8 mouse cellular contexts compared by ENCODE assay signal in the genomic region with DNA sequence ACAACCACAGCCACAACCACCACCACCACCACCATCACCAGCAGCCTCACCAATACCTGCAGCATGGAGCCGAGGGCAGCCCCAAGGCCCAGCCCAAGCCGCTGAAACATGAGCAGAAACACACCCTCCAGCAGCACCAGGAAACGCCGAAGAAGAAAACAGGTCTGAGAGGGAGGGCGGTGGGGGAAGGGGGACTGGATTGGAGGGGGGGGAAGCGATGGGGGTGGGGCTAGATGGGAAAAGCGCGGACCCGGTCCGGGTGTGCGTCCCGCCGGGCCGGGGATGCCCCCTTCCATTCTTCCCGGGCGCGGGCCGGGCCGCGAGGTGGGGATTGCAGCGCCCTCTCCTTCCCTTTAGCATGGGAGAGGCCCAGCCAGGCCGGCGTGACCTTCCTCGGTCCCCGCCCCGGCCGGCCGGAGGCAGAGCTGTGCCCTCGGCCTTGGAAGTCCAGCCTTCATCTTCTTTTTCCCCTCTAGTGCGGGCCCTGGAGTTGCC. TPM values are rescaled to one million over a fixed set of nuclear protein-coding genes. Genes with fewer than 3 reads are reported as not detected.
A peak's percentile ranks its signal among the peaks of the same experiment; 100 is the strongest.
DNase-seq lines count a peak whose midpoint lies in the region; ATAC-seq and TF ChIP-seq lines count a peak whose summit lies in the region.

No protein-coding gene starts in this region.

- ATAC-seq in forebrain, postnatal 0 days, result peak; percentile 30
- peak; percentile 63 for ATAC-seq in hindbrain, embryonic 15.5 days (ENCODE audit: low FRiP score, low read depth)
- peak; percentile 70 for ATAC-seq in midbrain, embryonic 15.5 days (replicated peaks)
- ATAC-seq in stomach, embryonic 14.5 days (ENCODE audit: insufficient number of reproducible peaks, insufficient read depth, low FRiP score, low read depth), result peak; percentile 19; the same call in 1 of the 2 replicates

- peak overlapping the region; percentile 88 for H3K9ac ChIP-seq in forebrain, postnatal 0 days
- H3K9ac ChIP-seq in hindbrain, embryonic 15.5 days, result peak overlapping the region; percentile 97
- peak overlapping the region; percentile 79 for H3K9ac ChIP-seq in midbrain, embryonic 15.5 days
- peak overlapping the region; percentile 93 for H3K9ac ChIP-seq in stomach, embryonic 14.5 days (replicated peaks; ENCODE audit: low read depth, low read length)

- 0 out of 2 replicates have a peak, but pooled peaks have one; percentile 3 for TF ChIP-seq CTCF in forebrain, postnatal 0 days (IDR thresholded peaks at IDR 0.05; ENCODE audit: low read depth)

- peak overlapping the region; percentile 97 for H3K27ac ChIP-seq in forebrain, postnatal 0 days (ENCODE audit: low read depth, low read length)
- peak overlapping the region; percentile 98 for H3K27ac ChIP-seq in hindbrain, embryonic 15.5 days (replicated peaks)
- peak overlapping the region; percentile 94 for H3K27ac ChIP-seq in midbrain, embryonic 15.5 days
- H3K27ac ChIP-seq in stomach, embryonic 14.5 days (ENCODE audit: low read length), result peak overlapping the region; percentile 96

- 3% methylated on average over 23 of the region's 30 CpGs for WGBS in forebrain, postnatal 0 days
- WGBS in hindbrain, embryonic 15.5 days, result 0% methylated on average over 25 of the region's 30 CpGs
- under 1% methylated on average over 30 of the region's 30 CpGs for WGBS in midbrain, embryonic 15.5 days
- WGBS in stomach, embryonic 14.5 days, result 0% methylated on average over 21 of the region's 30 CpGs

- no peaks in the 10 kb centered on the region for H3K27me3 ChIP-seq in forebrain, postnatal 0 days (ENCODE audit: insufficient read depth, low read length)
- no peaks in the 10 kb centered on the region for H3K27me3 ChIP-seq in hindbrain, embryonic 15.5 days
- H3K27me3 ChIP-seq in midbrain, embryonic 15.5 days (replicated peaks), result no peaks in the 10 kb centered on the region
- no peaks in the 10 kb centered on the region for H3K27me3 ChIP-seq in stomach, embryonic 14.5 days (ENCODE audit: control insufficient read depth, insufficient read depth, low read length)

- H3K36me3 ChIP-seq in forebrain, postnatal 0 days (ENCODE audit: insufficient read depth), result peaks cover 3% of the 10 kb centered on the region; the same call in 1 of the 2 replicates
- H3K36me3 ChIP-seq in hindbrain, embryonic 15.5 days, result no peaks in the 10 kb centered on the region
- H3K36me3 ChIP-seq in midbrain, embryonic 15.5 days (replicated peaks), result no peaks in the 10 kb centered on the region; the same call in 1 of the 2 replicates
- peaks cover under 1% of the 10 kb centered on the region; the same call in 1 of the 2 replicates for H3K36me3 ChIP-seq in stomach, embryonic 14.5 days (ENCODE audit: control insufficient read depth, insufficient read depth, low read length)

- peak overlapping the region; percentile 91 for H3K4me3 ChIP-seq in forebrain, postnatal 0 days (ENCODE audit: low read depth, low read length)
- H3K4me3 ChIP-seq in hindbrain, embryonic 15.5 days, result peak overlapping the region; percentile 100
- peak overlapping the region; percentile 66 for H3K4me3 ChIP-seq in midbrain, embryonic 15.5 days
- peak overlapping the region; percentile 82 for H3K4me3 ChIP-seq in stomach, embryonic 14.5 days (ENCODE audit: low read depth, low read length)

- no peaks in the 10 kb centered on the region for H3K9me3 ChIP-seq in forebrain, postnatal 0 days (ENCODE audit: low read length)
- no peaks in the 10 kb centered on the region for H3K9me3 ChIP-seq in hindbrain, embryonic 15.5 days
- no peaks in the 10 kb centered on the region for H3K9me3 ChIP-seq in midbrain, embryonic 15.5 days
- no peaks in the 10 kb centered on the region for H3K9me3 ChIP-seq in stomach, embryonic 14.5 days (ENCODE audit: control insufficient read depth, low read depth, low read length)

- H3K4me1 ChIP-seq in forebrain, postnatal 0 days (ENCODE audit: insufficient read depth), result 0 out of 2 replicates have a peak, but pooled peaks cover 6% of the 10 kb centered on the region
- H3K4me1 ChIP-seq in hindbrain, embryonic 15.5 days (replicated peaks), result peaks cover 23% of the 10 kb centered on the region
- H3K4me1 ChIP-seq in midbrain, embryonic 15.5 days, result peaks cover 17% of the 10 kb centered on the region
- peaks cover 6% of the 10 kb centered on the region; the same call in 1 of the 2 replicates for H3K4me1 ChIP-seq in stomach, embryonic 14.5 days (ENCODE audit: control insufficient read depth, insufficient read depth, low read length)

- DNase-seq in kidney, adult 11 months, result peak; percentile 32
- DNase-seq in kidney, postnatal 14 days, result no peak
- DNase-seq in cerebellum, adult 11-12 months, result peak; percentile 49
- DNase-seq in forebrain, postnatal 0 days, result no peak
- peak; percentile 67 for DNase-seq in liver

- H3K4me2 ChIP-seq in forebrain, postnatal 0 days (ENCODE audit: low read depth), result peak overlapping the region; percentile 60
- H3K4me2 ChIP-seq in hindbrain, embryonic 15.5 days, result peak overlapping the region; percentile 69
- H3K4me2 ChIP-seq in midbrain, embryonic 15.5 days, result peak overlapping the region; percentile 62
- peak overlapping the region; percentile 70 for H3K4me2 ChIP-seq in stomach, embryonic 14.5 days (replicated peaks; ENCODE audit: low read depth, low read length)

RNA-seq across cellular contexts. Expression of a gene that starts 0.4 kb away (rescaled TPM):
- total RNA-seq in forebrain, postnatal 0 days (2014; rRNA removed), result 42.9 and 52.0 TPM in 2 replicates
- polyA plus RNA-seq in forebrain, postnatal 0 days (2015; fragmentation: Nextera tagmentation; extraction: Ambion mirVana), result 1.7 and 3.0 TPM in 2 replicates
- polyA plus RNA-seq in hindbrain, embryonic 15.5 days (2015; fragmentation: Nextera tagmentation; extraction: Ambion mirVana), result 3.2 and 4.8 TPM in 2 replicates
- 3.6 and 4.7 TPM in 2 replicates for polyA plus RNA-seq in midbrain, embryonic 15.5 days (2015; fragmentation: Nextera tagmentation; extraction: Ambion mirVana)
- polyA plus RNA-seq in stomach, embryonic 14.5 days (2014; fragmentation: Nextera tagmentation; extraction: Ambion mirVana), result 9.9 and 10.3 TPM in 2 replicates

RNA-seq across cellular contexts. Expression of a gene that starts 38.7 kb away (rescaled TPM):
- total RNA-seq in forebrain, postnatal 0 days (2014; rRNA removed), result 0.23 and 0.95 TPM in 2 replicates
- 0.41 and 0.88 TPM in 2 replicates for polyA plus RNA-seq in forebrain, postnatal 0 days (2015; fragmentation: Nextera tagmentation; extraction: Ambion mirVana)
- 0.29 and 0.34 TPM in 2 replicates for polyA plus RNA-seq in hindbrain, embryonic 15.5 days (2015; fragmentation: Nextera tagmentation; extraction: Ambion mirVana)
- polyA plus RNA-seq in midbrain, embryonic 15.5 days (2015; fragmentation: Nextera tagmentation; extraction: Ambion mirVana), result 0.31 and 0.53 TPM in 2 replicates
- not detected in 2 replicates for polyA plus RNA-seq in stomach, embryonic 14.5 days (2014; fragmentation: Nextera tagmentation; extraction: Ambion mirVana)

Comparison
In these comparisons a context has a peak if more than half of its experiments do, and no peak if none do; other contexts are left out.
1. DNase-seq: peak in kidney, adult 11 months (single experiment), cerebellum, adult 11-12 months (single experiment) and liver (single experiment); none in kidney, postnatal 14 days (single experiment) and forebrain, postnatal 0 days (single experiment).
2. ATAC-seq: peak in every context shown above with its lines; median percentile 70 in midbrain, embryonic 15.5 days; 63 in hindbrain, embryonic 15.5 days; 30 in forebrain, postnatal 0 days; 19 in stomach, embryonic 14.5 days.
3. Peak in every context shown above with its lines, with median percentiles within 50 percentile points of each other: H3K27ac ChIP-seq, H3K4me2 ChIP-seq, H3K4me3 ChIP-seq and H3K9ac ChIP-seq.